Mouse (Mus musculus) neutrophil, adult 5-6 weeks (primary cell): ENCODE results near the gene Smurf2. TPM values are rescaled to one million over a fixed set of nuclear protein-coding genes. Genes with fewer than 3 reads are reported as not detected.

ENCODE experiments used
- ATAC-seq: fragments of 151-379, 151-347 bp; 2 replicates; pipeline ENCODE4 v1.8.0; 2017; ENCODE audit warnings: mild to moderate bottlenecking, moderate TSS enrichment; ENCODE audit not compliant: insufficient number of reproducible peaks, poor library complexity, low FRiP score, severe bottlenecking; ENCODE audit errors: extremely low read depth
- total RNA-seq: library from RNA; stranded (forward); fragments of 200-1000 nt; gene quantifications from 2 replicates; pipeline ENCODE4 v1.2.3, GENCODE M21; 2017

Smurf2 gene
- 60.8 and 66.7 TPM in 2 replicates for total RNA-seq

DNA sequence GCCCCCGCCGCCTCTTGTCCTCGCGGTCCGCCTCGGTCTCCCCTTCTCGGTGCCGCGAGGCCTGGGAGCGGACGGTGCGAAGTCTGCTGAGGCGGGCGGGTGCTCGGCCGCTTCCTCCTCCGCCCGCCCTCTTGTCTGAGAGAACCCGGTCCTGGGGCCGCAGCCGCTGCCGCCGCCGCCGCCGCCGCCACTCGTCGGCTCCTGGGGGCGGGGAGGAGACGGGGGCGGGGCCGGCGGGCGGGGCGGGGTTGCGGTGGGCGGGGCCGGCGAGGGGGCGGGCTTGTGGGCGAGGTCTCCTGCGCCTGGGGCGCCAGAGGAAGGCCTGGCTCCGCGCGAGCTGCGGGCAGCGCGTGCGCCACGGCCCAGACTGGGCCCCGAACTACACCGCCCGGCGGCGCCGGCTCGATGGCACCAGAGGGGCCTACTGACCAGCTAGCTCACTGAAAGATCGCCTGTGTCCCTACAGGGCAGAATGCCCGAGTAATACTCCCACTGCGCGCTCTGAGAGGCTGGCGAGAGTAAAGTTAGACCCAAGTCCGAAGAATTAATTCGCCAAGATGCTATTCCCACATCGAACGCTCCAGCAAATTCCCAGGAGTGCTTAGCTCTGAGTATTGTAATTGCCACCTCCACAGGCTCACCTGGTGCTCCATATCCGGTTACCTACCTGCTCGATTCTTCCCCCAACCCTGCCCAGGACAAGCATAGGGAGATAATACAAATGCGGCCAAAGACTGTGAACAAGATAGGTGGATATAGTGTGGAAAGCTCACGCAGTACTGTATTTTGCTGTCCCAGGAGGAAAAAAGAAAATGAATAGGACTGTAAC, at the start of gene Smurf2:
Gene Smurf2 (minus strand): TSS at position 165 of the 829 bp plus-strand sequence.
- ATAC-seq = peak; percentile 68

DNA sequence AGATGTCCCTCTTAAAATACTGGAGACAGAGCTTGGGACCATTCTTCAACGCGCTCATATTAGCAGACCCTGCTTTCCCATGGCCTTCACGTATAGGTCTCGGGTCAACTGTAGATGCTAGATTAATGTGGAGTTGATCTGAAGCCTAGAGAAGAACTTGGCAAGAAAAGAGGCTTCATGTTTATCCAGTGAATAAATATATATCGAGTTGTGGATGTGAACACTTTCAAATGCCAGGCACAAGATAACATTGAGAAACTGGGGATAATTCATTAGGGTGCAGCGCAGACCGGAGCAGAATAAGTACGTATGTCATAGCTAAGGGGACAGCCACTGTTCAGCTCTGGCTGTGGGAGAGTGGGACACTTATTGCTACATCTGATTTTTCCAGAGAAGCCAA, 49.3 kb upstream of the Smurf2 start:
- no peak for ATAC-seq

DNA sequence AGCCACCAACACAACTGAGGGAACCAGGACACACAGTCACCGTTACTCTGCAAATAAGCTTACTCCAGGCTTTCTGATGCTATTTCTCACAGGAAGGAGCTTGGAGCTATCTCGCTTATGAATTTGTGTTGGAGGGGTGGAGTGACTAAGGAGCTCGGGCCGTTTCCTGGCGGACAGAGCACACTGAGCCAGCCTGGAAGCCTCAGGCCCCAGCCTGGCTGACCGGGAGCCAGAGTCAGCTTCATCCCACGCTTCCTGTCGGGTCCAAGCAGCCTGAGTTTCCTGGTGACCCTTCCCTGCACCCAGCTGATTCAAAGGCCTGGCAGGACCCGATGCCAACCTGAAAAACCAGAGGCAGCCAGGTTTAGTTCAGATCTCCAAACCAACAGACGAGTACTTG, 47.1 kb upstream of the Smurf2 start:
- no peak for ATAC-seq

DNA sequence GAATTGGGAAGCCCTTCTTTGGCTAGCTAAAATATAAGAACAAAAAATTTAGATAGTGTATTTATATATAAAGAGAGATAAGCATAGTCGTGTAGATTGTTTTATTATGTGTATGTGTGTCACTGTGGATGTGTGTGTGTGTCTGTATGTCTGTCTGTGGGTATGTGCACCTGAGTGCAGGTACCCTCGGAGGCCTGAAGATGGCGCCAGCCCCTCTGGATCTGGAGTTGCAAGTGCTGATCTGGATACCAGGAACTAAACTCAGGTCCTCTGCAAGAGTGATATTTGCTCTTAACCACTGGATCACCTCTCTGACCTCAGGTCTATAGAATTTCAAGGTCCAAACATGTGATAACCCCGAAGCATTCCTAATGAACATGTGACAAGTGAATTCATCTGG, 45.4 kb upstream of the Smurf2 start:
- no peak for ATAC-seq

DNA sequence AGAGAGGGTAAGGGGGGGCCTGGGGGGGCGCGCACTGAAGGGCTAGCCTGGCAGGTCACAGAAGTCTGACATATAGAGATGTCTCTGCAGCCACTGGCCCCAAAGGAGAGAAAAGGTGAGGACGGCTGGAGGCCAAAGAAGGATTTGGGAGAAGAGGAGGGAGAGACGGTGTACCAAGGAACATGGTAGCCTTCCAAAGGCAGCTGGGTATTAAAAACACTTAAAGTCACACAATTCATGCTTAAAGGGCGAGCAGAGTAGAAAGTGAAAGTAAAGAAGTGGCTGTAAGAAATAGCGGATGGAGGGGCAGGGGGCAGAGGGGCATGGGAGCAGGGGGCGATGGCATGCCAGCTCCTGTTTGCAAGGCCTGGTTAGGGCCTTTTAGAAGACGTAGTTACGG, 41.8 kb upstream of the Smurf2 start:
- ATAC-seq = no peak

DNA sequence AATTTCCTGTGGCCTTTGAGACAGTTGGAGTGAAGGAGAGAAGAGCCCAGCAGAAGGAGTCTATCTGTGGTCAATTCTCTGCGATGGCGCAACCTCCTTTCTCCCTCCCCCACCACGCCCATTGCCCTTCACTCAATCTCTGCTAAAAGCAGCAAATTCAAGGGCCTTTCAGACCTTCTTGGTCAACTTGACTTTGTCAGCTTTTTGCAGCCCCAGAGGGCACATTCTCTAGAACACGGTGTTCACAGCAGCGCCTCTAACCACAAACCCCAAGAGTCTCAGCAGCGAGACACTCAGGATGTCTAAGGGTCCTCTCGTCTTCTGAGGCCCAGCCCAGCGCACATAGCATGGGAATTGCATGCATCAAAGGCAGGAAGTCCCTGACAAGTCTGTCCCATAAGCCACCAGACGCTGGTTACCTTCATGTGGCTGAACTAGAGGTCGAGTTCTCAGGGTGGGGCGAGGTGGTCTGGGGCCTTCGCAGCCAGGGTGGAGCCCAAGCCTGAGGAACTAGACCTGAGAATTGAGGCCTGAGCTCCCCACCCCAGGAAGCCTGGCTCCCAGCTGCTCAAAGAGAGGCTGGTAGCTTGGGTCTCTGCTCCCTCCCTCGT, 41.1 kb upstream of the Smurf2 start:
- ATAC-seq = peak; percentile 51; the same call in 1 of the 2 replicates

DNA sequence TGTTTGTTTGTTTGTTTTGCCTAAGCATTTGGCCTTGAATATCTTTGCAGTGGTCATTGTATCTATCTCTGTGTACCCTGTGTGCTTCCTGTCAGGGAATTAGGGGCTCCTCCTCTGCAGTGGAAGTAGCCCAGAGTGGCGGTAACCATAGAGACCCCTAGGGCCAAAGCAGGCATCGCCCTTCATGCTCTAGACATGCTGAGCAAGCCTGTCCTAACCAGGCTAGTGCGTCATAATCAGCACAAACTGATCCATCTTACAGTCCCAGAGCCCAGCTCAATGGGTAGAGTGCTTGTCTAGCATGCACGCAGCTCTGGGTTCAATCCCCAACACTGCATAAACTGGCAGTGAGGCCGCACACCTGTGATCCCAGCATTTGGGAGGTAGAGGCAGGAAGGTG, 38.6 kb upstream of the Smurf2 start:
- no peak for ATAC-seq

DNA sequence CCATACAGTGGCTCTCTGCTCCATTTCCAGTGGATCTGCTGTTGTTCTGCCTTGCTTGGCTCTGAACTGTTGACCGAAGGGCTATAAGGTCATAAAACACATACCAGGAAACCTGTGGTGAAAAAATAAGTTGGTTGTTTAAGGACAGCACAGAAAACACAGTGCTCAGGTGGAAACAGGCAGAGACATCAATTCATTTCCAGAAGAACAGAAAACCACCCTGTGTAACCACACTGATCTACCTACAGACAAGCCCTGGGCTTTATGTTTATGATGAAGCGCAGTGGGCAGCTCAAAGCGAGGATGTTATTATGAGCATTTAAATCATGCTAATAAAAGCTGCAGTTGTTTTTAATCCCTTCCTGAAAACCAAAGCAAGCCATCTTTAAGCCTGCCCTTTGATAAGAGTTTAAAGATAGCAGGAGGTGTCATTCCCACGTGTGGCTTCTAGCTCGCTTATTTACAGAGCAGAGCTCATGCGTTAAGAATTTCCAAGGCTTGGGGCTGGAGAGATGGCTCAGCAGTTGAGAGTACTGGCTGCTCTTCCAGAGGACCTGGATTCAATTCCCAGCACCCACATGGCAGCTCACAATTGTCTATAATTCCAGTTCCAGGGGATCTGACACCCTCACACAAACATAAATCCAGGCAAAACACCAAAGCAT, 38.0 kb upstream of the Smurf2 start:
- no peak for ATAC-seq

DNA sequence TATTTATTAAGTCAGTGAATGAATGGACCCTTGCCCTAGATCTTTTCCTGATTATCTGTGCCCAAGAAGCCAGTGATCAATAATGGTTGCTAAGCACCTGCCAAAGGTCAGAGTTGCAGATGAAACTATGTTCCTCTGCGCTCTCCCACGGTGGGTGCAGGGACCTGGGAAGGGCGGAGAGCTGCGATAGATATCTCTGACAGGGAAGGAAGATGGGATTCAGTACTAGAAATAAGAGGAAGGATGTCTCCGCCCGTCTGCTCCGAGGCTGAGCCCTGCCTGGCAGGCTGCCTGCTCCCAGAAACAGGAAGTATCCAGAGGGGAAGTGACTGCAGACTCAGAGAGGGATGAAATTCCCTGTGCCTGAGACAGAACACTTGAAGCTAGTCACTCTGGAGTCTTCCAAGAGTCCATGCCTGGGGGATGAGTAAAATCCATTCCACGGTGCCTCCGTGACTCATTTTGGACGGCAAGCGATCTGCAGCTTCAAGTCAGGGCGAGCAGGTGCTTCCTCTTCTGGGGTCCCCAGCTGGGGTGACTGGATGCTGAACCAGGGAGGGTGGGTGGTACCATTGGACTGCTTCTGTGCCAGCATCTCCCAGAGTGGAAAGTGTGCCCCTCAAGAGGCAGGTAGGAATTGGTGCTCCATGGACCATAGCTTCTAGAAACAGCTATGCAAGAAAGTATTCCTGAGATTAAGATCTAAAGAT, 36.9 kb upstream of the Smurf2 start:
- ATAC-seq = no peak

DNA sequence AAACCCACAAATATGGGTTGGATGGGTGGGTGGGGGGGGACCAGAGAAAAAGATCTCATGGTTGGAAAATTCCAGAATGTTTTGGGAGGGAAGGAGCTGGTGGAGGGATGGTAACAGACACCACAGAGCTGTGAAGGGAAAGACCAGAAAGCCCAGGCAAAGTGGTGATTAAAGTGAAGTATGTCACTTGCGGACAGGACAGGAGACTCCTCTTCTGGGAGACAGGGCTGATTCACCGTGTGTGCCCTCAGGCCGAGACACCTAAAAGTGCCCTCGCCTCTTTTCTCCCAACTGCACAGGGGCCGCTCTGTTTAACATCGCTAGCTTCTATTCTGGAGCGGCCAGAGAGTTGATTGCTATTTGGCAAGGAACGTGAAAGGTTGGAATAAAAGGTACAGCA, 34.1 kb upstream of the Smurf2 start:
- no peak for ATAC-seq

DNA sequence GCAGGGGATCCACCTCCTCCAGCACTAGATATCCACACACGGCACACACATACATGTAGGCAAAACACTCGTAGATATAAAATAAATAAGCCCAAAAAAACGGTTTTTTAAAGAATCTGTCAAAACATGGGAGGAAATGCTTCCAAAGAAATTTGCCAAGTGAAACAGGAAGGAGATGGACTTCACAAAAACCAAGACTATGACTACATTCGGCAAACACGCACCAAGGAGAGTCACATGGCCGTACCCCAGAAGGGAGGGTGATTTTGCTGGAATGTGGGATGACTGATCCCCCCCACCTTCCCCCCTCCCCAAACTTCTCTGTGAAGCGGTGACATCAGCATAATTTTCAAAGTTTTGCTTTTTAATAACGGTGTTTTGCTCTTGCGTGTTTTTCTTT, 33.6 kb upstream of the Smurf2 start:
- ATAC-seq = no peak

DNA sequence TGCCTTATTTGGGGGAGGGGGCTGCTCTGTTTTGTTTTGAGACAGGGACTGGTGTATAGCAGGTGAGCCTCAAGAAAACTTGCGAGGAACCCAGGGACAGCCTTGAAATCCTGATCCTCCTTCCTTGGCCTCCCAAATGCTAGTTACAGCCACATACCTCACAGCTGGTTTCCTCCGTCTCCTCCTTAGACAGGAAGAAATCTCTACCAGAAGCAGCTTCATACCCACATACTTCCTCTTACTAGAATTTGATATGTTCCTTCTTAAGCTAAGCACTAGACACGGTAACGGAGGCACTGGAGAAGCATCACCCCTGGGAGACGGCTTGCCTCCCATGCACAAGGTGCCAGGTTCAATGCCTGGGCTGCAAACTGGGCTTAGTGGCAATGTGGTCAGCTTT, 16.8 kb upstream of the Smurf2 start:
- 0 out of 2 replicates have a peak, but pooled peaks have one; percentile 23 for ATAC-seq

DNA sequence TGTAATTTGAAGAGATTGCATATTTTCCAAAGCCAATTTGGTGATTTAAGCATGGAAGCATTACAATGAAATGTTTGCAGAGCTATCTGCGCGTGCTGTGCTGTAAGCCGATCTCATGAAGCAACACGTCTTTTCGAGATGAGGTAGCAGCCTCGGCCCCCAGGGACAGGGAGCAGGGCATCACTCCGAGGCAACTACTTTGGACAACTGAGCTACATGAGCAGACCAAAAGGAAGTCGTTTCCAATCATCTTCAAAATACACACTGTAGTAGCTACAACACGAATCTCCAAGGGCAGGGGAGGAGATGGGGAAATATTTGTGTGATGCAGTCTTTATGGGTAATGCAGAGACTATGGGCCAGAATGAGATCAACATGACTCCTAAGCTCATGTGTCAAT, 9.9 kb upstream of the Smurf2 start:
- no peak for ATAC-seq

DNA sequence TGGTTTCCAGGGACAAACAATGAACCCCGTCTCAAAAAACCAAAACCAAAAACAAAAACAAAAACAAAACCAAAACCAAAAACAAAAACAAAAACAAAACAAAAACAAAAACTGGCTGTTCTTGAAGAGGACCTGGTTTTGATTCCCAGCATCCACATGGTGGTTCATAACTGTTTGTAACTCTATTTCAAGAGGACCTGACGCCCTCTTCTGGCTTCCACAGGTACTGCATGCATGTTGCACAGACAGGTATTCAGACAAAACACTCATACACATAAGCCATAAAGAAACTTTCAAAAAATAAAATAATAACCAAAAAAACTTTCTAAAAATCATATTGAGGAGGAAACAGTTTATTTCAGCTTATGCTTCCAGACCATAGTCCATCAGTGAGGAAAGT, 8.4 kb upstream of the Smurf2 start:
- no peak for ATAC-seq

DNA sequence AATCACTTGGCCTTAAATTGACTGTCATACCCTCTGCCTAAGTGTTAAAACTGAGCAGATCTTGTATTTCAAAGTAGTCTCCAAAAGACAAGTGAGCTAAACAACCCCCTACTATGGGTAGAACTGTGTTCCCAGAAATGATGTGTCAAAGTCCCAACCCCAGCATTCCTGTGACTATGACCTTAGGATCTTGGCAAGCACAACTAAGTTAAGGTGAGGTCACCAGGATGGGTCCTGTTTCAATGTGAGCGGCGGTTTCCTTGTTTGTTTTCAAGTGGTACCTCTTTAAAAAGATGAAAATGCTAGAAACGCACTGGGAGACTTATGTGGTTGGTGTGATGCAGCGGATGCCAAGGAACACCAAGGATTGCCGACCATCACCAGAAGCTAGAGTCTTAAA, 7.4 kb upstream of the Smurf2 start:
- no peak for ATAC-seq

DNA sequence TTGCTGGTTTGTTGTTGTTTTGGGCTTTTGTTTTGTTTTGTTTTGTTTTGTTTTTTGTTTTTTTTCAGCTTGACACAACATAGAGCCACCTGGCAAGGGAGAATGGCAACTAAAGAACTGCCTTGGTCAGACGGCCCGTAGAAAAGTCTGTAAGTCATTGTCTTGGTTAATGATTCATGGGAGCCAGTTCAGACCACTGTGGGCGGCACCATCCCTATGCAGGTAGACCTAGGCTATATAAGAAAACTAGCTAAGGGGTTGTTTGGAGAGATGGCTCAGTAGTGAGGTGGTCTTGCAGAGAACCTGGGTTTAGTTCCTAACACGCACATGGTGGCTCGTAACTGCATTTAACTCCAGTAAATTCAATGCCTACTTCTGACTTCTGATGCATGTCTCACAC, 6.7 kb upstream of the Smurf2 start:
- no peak for ATAC-seq

DNA sequence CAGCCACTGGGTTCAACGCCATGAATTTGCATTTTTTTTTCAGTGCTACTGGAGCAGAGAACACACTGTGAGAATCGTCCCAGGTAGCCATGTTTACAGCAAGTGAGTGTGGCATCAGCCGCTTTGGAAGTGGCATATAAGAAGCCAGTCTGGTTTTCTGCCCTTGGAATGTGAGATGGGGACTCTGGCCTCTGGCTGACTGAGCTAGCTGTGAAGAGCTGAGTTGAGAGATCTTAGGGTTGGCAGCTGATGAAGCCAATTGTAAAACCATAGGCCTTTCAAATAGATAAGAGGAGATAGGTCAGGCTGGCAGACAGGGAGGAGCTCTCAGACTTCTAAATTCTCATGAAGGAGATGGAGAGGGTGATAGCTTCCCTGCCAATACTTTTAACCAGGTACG, 6.2 kb upstream of the Smurf2 start:
- ATAC-seq = no peak

DNA sequence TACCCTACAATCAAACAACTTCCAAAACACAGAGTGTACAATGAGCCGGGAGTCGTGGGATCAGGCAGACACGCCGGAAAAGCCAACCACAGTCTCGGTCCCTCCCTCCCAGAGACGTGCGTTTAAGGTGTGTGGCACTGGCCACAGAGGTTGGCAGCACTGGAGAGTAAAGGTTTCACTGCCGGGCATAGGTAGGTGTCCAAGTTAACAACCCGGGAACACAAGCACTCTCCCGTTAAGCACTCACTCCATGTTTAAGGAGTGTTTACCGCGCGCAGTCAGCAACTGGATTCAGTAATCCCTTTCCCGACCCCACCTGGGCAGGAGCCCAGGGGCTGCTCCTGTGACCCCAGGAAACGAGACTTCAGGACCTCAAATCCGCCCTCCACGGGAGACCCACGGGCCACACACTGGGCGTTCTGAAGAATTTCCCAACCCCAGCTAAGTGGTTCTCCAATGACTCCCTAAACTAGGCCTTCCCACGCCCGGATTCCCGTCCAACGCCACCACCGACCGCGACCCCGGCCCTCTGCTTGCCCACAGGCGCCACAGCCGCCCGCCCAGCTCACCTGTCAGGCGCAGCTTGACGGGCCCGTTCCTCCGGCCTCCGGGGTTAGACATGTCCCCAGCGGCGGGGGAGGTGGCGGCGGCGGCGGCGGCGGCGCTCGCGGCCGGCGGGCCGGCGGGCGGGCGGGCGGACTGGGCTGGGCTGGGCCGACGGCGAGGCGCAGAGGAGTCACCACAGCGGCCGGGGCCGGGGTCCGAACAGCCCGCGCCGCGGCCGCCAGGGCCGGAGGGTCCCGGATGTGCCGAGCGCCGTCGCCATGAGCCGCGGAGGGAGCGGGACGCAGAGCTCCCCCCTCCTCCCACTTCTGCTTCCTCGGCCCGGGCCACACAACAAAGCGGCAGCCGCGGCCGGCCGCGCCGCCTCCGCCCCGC, 634 bp downstream of the Smurf2 start:
- ATAC-seq = peak; percentile 59

DNA sequence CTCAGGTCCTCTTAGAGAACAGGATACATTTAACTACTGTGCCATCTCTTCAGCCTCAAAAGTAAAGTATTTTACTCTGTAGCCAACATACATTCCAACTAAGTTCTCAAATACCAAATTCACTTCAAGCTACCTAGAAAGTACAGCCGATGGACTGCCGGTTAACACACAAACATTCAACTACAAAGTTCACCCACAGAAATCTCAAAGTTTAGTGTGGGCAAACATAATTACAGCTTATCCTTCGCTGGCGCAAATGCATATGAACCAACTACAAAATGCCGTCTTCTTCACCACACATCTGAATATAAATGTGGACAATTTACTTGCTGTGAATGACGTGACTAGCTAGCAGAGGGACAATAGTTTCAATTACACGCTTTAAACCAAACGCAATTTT, 1.6 kb downstream of the Smurf2 start:
- ATAC-seq = no peak
